Mouse (Mus musculus) myocyte (in vitro differentiated cells): Measurements from ENCODE around the gene Notch4. TPM values are rescaled to one million over a fixed set of nuclear protein-coding genes. Genes with fewer than 3 reads are reported as not detected.

Experiments used
- H3K27me3 ChIP-seq: one replicate; pipeline ENCODE4 v1.6.1; 2011; ENCODE audit not compliant: control insufficient read depth, insufficient read depth, insufficient read length
- H3K36me3 ChIP-seq: one replicate; pipeline ENCODE4 v1.6.1; 2011; ENCODE audit not compliant: control insufficient read depth, insufficient read depth
- H3K4me2 ChIP-seq: one replicate; pipeline ENCODE4 v1.6.1; 2011; ENCODE audit warnings: low read depth, control low read depth
- H3K4me3 ChIP-seq: one replicate; pipeline ENCODE4 v1.5.1; 2011; ENCODE audit warnings: mild to moderate bottlenecking, control low read depth, moderate library complexity
- H3K79me2 ChIP-seq: one replicate; pipeline ENCODE4 v1.6.1; 2011; ENCODE audit not compliant: control insufficient read depth, insufficient read depth
- H3ac ChIP-seq: one replicate; pipeline ENCODE4 v1.6.1; 2011; ENCODE audit not compliant: control insufficient read depth, insufficient read length
- CEBPB ChIP-seq: IDR thresholded peaks from 2 replicates; pipeline ENCODE4 v1.6.1; 2011; ENCODE audit warnings: mild to moderate bottlenecking, moderate library complexity; ENCODE audit not compliant: poor library complexity, insufficient read depth, severe bottlenecking
- E2F4 ChIP-seq: IDR thresholded peaks from one replicate; pipeline ENCODE4 v1.6.1; 2011; ENCODE audit warnings: mild to moderate bottlenecking, control low read depth, moderate library complexity; ENCODE audit not compliant: insufficient read depth
- MAX ChIP-seq: IDR thresholded peaks from one replicate; pipeline ENCODE4 v1.6.1; 2011; ENCODE audit warnings: low read depth, mild to moderate bottlenecking, control low read depth
- MYOD1 ChIP-seq, 3 experiments: IDR thresholded peaks; one replicate each; pipeline ENCODE4 v1.6.1; 2011; ENCODE audit warnings: control low read depth in 2 of 3, low read depth in 2 of 3, mild to moderate bottlenecking in 2 of 3, moderate library complexity in 1 of 3; ENCODE audit not compliant: insufficient read length in 2 of 3, control insufficient read depth in 1 of 3
- MYOG ChIP-seq, 3 experiments: IDR thresholded peaks; one replicate each; pipeline ENCODE4 v1.6.1; 2011; ENCODE audit warnings: control low read depth in 2 of 3, low read depth in 2 of 3, mild to moderate bottlenecking in 2 of 3; ENCODE audit not compliant: insufficient read length in 2 of 3, control insufficient read depth in 1 of 3, insufficient read depth in 1 of 3
- POLR2A ChIP-seq: IDR thresholded peaks from one replicate; pipeline ENCODE4 v1.6.1; 2011; ENCODE audit warnings: low read depth, mild to moderate bottlenecking, control low read depth, moderate library complexity; ENCODE audit not compliant: insufficient read length
- POLR2AphosphoS2 ChIP-seq: IDR thresholded peaks from one replicate; pipeline ENCODE4 v1.6.1; 2011; ENCODE audit warnings: low read depth, control low read depth; ENCODE audit not compliant: insufficient read length
- REST ChIP-seq: IDR thresholded peaks from one replicate; pipeline ENCODE4 v1.6.1; 2011; ENCODE audit warnings: mild to moderate bottlenecking, control low read depth, moderate library complexity; ENCODE audit not compliant: insufficient read depth, insufficient read length
- SRF ChIP-seq: IDR thresholded peaks from one replicate; pipeline ENCODE4 v1.6.1; 2011; ENCODE audit warnings: low read depth; ENCODE audit not compliant: control insufficient read depth, insufficient read length
- TCF12 ChIP-seq: IDR thresholded peaks from one replicate; pipeline ENCODE4 v1.6.1; 2011; ENCODE audit warnings: mild to moderate bottlenecking, control low read depth; ENCODE audit not compliant: poor library complexity, insufficient read depth, severe bottlenecking
- TCF3 ChIP-seq: IDR thresholded peaks from one replicate; pipeline ENCODE4 v1.6.1; 2011; ENCODE audit warnings: low read depth, control low read depth; ENCODE audit not compliant: insufficient read length
- USF1 ChIP-seq: IDR thresholded peaks from one replicate; pipeline ENCODE4 v1.6.1; 2011; ENCODE audit warnings: low read depth, mild to moderate bottlenecking, control low read depth, moderate library complexity
- polyA plus RNA-seq: library from polyadenylated mRNA; unstranded; fragments of >200 nt; fragmentation: generic; extraction: Trizol; gene quantifications from one replicate; pipeline ENCODE4 v1.2.1, GENCODE M21; 2012; ENCODE audit warnings: missing spikeins

Gene Notch4
- polyA plus RNA-seq, 1 experiment, result 0.31 TPM

DNA sequence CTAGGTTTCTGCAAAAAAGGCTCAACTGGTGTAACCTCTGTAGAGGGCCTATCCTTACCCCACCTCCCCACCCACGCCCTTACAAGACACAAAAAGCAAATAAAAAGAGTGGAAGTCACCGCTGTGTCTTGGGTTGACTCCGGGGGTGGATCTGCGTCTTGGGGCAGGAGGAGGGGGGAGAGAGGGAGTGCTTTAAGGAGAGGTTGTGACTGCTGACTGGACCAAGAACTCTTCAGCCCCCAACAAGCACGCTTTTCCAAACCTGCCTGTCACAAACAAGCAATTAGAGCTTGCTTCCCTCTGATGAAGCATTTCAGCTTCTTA lies 64.5 kb downstream of the Notch4 start:
- TF ChIP-seq POLR2A (no peak), REST (no peak), SRF (no peak), TCF12 (no peak), MYOG (IDR thresholded peaks at IDR 0.05; ENCODE audit: control insufficient read depth in 1 of 3, insufficient read depth in 1 of 3, insufficient read length in 2 of 3, low read depth in 2 of 3) (no peak), CEBPB (no peak), POLR2AphosphoS2 (no peak), E2F4 (no peak), MYOD1 (IDR thresholded peaks at IDR 0.05; ENCODE audit: control insufficient read depth in 1 of 3, insufficient read length in 2 of 3, low read depth in 2 of 3) (no peak), MAX (no peak)

DNA sequence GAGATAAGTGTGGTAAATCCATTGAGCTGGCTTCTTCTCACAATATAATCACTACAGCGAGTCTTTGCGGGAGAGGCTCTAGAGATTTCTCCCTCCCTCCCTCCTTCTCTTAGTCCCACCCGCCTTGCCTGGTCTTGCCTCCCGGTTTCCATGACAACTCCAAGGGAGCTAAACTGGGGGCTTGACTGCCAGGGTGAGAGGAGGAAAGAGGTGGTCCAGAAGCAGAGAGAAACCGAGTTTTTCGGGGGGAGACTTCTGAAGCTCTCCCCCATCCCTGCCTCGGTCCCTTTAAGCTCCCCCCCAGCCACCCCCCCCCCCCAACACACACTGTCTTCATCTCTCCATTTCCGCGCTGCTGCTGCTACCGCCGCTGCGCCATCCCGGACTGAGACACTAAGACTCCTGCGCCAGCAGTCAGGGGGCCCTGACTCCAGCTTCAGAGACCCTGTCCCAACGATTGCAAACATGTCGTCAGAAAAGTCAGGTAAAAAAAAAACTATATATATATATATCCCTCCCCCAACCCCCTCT lies 65.2 kb downstream of the Notch4 start, which contains the start of gene Prrt1:
TSS of gene Prrt1 (plus strand) at position 313 of the 531 bp plus-strand sequence.
- H3K27me3 ChIP-seq, result peaks cover 44% of the 10 kb centered on the region
- no peaks in the 10 kb centered on the region for H3K79me2 ChIP-seq
- TF ChIP-seq MYOG (IDR thresholded peaks at IDR 0.05; ENCODE audit: control insufficient read depth in 1 of 3, insufficient read depth in 1 of 3, insufficient read length in 2 of 3, low read depth in 2 of 3), result no peak
- TF ChIP-seq REST, result no peak
- no peak for TF ChIP-seq MYOD1 (IDR thresholded peaks at IDR 0.05; ENCODE audit: control insufficient read depth in 1 of 3, insufficient read length in 2 of 3, low read depth in 2 of 3)
- TF ChIP-seq POLR2A, result no peak
- TF ChIP-seq TCF12, result no peak
- no peak for TF ChIP-seq TCF3
- no peak for TF ChIP-seq CEBPB
- no peak for TF ChIP-seq MAX
- no peak for TF ChIP-seq USF1
- no peak for TF ChIP-seq E2F4
- no peak for TF ChIP-seq POLR2AphosphoS2
- TF ChIP-seq SRF, result no peak
- no peak within 1 kb of the TSS for H3ac ChIP-seq
- H3K4me3 ChIP-seq, result peak within 1 kb of the TSS; percentile 42
- H3K36me3 ChIP-seq, result no peaks in the 10 kb centered on the region
- H3K4me2 ChIP-seq, result peak within 1 kb of the TSS; percentile 70

More for the DNA sequence above, 64.5 kb downstream of the Notch4 start:
- H3K4me2 ChIP-seq, result peak overlapping the region; percentile 70
- H3K27me3 ChIP-seq, result peaks cover 37% of the 10 kb centered on the region
- no peaks in the 10 kb centered on the region for H3K36me3 ChIP-seq
- no peaks in the 10 kb centered on the region for H3K79me2 ChIP-seq
- H3K4me3 ChIP-seq, result peak overlapping the region; percentile 42
- no peak overlapping the region for H3ac ChIP-seq

DNA sequence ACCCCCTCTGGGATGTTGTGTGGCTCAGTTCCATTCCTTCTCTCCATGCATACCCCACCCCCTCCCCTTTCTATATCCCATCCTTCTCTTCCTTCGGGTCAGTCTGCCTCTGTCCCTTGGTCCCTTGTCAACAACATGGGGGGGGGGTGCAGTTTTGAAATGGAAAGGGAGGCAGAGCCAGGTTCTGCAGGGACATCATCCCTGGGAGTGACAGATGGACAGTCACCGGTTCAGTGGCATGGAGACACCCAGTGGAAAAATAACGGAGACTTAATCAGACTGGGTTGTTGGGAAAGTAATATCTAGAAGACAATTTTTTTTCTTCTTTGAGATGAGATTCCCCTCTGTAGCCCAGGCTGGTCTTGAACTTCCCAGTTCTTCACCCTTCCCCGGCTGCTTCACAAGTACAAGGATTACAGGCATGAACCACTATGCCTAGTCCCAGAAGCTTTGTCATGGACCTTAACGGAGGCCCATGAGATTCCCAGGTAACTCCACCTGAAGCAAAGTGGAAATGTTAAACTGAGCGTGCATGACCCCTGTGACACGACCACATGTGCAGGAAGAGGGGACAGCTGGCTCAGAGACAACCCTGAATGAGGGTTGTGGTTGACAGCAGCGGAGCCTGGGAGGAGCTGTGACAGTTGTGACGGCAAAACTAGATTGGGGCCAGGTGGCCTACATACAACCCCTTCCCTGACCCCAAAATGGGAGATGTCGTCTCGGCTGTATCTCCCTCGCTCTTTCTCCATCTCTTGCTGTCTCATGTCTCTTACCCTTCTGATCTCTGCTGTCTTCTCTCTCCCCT lies 65.9 kb downstream of the Notch4 start:
- no peaks in the 10 kb centered on the region for H3K79me2 ChIP-seq
- H3ac ChIP-seq, result no peak overlapping the region
- H3K4me2 ChIP-seq, result no peak overlapping the region
- TF ChIP-seq MYOD1 (IDR thresholded peaks at IDR 0.05; ENCODE audit: control insufficient read depth in 1 of 3, insufficient read length in 2 of 3, low read depth in 2 of 3) (no peak), E2F4 (no peak), MYOG (IDR thresholded peaks at IDR 0.05; ENCODE audit: control insufficient read depth in 1 of 3, insufficient read depth in 1 of 3, insufficient read length in 2 of 3, low read depth in 2 of 3) (no peak), USF1 (no peak), POLR2A (no peak), TCF12 (no peak), POLR2AphosphoS2 (no peak), CEBPB (no peak), MAX (no peak), TCF3 (no peak), SRF (no peak)
- peaks cover 45% of the 10 kb centered on the region for H3K27me3 ChIP-seq
- no peak overlapping the region for H3K4me3 ChIP-seq
- H3K36me3 ChIP-seq, result no peaks in the 10 kb centered on the region

DNA sequence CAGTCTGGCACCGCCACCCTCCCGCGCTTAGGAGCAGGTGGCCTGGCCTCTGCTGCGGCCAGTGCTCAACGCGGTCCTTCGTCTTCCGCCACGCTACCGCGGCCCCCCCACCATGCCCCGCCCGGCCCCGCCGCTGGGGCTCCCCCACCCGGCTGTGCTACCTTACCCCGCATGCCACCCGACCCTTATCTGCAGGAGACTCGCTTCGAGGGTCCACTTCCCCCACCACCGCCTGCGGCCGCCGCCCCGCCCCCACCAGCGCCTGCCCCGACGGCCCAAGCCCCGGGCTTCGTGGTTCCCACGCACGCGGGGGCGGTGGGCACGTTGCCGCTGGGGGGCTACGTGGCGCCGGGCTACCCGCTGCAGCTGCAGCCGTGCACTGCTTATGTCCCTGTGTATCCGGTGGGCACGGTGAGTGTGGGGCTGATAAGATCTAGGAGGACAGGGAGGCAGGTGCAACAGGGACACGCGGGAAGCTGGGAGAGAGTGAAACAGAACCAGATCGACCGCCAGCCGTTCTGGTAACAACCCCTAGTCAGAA lies 66.8 kb downstream of the Notch4 start:
- Histone ChIP-seq H3ac (no peak overlapping the region), H3K27me3 (peaks cover 45% of the 10 kb centered on the region), H3K4me3 (no peak overlapping the region), H3K79me2 (no peaks in the 10 kb centered on the region), H3K36me3 (no peaks in the 10 kb centered on the region), H3K4me2 (no peak overlapping the region)
- peak in 1 of 3 experiments; percentile 1 for TF ChIP-seq MYOD1 (IDR thresholded peaks at IDR 0.05; ENCODE audit: control insufficient read depth in 1 of 3, insufficient read length in 2 of 3, low read depth in 2 of 3)
- no peak for TF ChIP-seq SRF
- TF ChIP-seq TCF3, result no peak

DNA sequence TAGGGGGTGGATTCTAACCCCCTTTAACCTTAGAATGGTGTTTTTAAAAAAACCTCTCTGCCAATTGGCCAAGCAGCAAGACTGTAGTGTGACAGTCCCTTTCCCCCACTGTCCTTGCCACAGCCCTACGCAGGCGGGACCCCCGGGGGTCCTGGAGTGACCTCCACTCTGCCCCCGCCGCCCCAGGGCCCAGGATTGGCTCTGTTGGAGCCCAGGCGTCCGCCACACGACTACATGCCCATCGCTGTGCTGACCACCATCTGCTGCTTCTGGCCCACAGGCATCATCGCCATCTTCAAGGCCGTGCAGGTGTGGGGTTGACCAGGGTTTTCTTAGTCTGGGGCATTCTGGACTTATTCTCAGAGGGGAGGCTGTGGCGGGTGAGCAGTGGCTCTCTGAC lies 67.6 kb downstream of the Notch4 start:
- Histone ChIP-seq H3K79me2 (no peaks in the 10 kb centered on the region), H3K4me2 (no peak overlapping the region), H3ac (no peak overlapping the region), H3K4me3 (no peak overlapping the region), H3K36me3 (no peaks in the 10 kb centered on the region), H3K27me3 (peaks cover 45% of the 10 kb centered on the region)
- TF ChIP-seq USF1, result no peak
- TF ChIP-seq POLR2A, result no peak
- TF ChIP-seq CEBPB, result no peak
- no peak for TF ChIP-seq REST
- no peak for TF ChIP-seq MYOD1 (IDR thresholded peaks at IDR 0.05; ENCODE audit: control insufficient read depth in 1 of 3, insufficient read length in 2 of 3, low read depth in 2 of 3)
- TF ChIP-seq POLR2AphosphoS2, result no peak
- TF ChIP-seq MYOG (IDR thresholded peaks at IDR 0.05; ENCODE audit: control insufficient read depth in 1 of 3, insufficient read depth in 1 of 3, insufficient read length in 2 of 3, low read depth in 2 of 3), result no peak
- TF ChIP-seq SRF, result no peak
- no peak for TF ChIP-seq TCF12
- TF ChIP-seq E2F4, result no peak
- TF ChIP-seq MAX, result no peak
- TF ChIP-seq TCF3, result no peak
